Mouse (Mus musculus): Measurements from ENCODE around the gene Mogs. TPM values are rescaled to one million over a fixed set of nuclear protein-coding genes. Genes with fewer than 3 reads are reported as not detected.

Gene Mogs
- total RNA-seq (2014; fragmentation: Nextera tagmentation), result 26.5 and 28.3 TPM in 2 replicates
- total RNA-seq (2017), result 44.6 and 47.7 TPM in 2 replicates
- polyA plus RNA-seq (2012), result 104 and 116 TPM in 2 replicates

- ATAC-seq (ENCODE audit: extremely low read depth, insufficient number of reproducible peaks, low FRiP score, poor library complexity, severe bottlenecking) (peak; percentile 69), DNase-seq (ENCODE audit: low spot score) (peak; percentile 96)
- Histone ChIP-seq H3K4me1 (ENCODE audit: insufficient read depth, low read depth, low read length) (peaks cover 82% of the 10 kb centered on the region), H3K9me3 (replicated peaks) (no peaks in the 10 kb centered on the region), H3K4me3 (ENCODE audit: low read depth, low read length) (peak within 1 kb of the TSS; percentile 94), H3K36me3 (replicated peaks) (peaks cover 75% of the 10 kb centered on the region), H3K27me3 (ENCODE audit: insufficient read depth, low read length) (no peaks in the 10 kb centered on the region)
- TF ChIP-seq CTCF (IDR thresholded peaks at IDR 0.05; ENCODE audit: low read depth, low read length) (no peak), POLR2AphosphoS5 (IDR thresholded peaks at IDR 0.05; ENCODE audit: insufficient replicate concordance, low read depth, low read length) (no peak), GATA2 (IDR thresholded peaks at IDR 0.05; ENCODE audit: borderline replicate concordance, low read depth, low read length) (no peak), GATA1 (IDR thresholded peaks at IDR 0.05; ENCODE audit: borderline replicate concordance, low read length) (no peak), TAL1 (conservative IDR thresholded peaks at IDR 0.05; ENCODE audit: low read depth, low read length) (no peak)
Observed at GRCm38 (mm10) chr6:83115011-83115671, at the start of gene Mogs. Gene Mogs (plus strand): TSS chr6:83115496.

- no peak for TF ChIP-seq GATA1 (IDR thresholded peaks at IDR 0.05; ENCODE audit: borderline replicate concordance, low read length)
- TF ChIP-seq CTCF (IDR thresholded peaks at IDR 0.05; ENCODE audit: low read depth, low read length), result no peak
- TF ChIP-seq GATA2 (IDR thresholded peaks at IDR 0.05; ENCODE audit: borderline replicate concordance, low read depth, low read length), result no peak
- TF ChIP-seq POLR2AphosphoS5 (IDR thresholded peaks at IDR 0.05; ENCODE audit: insufficient replicate concordance, low read depth, low read length), result no peak
- no peak for TF ChIP-seq TAL1 (conservative IDR thresholded peaks at IDR 0.05; ENCODE audit: low read depth, low read length)
- Histone ChIP-seq H3K36me3 (replicated peaks) (peaks cover 38% of the 10 kb centered on the region), H3K4me3 (ENCODE audit: low read depth, low read length) (no peak overlapping the region), H3K9me3 (replicated peaks) (peaks cover 29% of the 10 kb centered on the region), H3K4me1 (ENCODE audit: insufficient read depth, low read depth, low read length) (no peaks in the 10 kb centered on the region), H3K27me3 (ENCODE audit: insufficient read depth, low read length) (peaks cover 22% of the 10 kb centered on the region; the same call in 1 of the 2 replicates)
- ATAC-seq (ENCODE audit: extremely low read depth, insufficient number of reproducible peaks, low FRiP score, poor library complexity, severe bottlenecking) (no peak), DNase-seq (ENCODE audit: low spot score) (no peak)
Observed at GRCm38 (mm10) chr6:83065995-83066394, 49.3 kb upstream of the Mogs start.

GRCm38 (mm10) chr6:83066441-83066840, 48.9 kb upstream of the Mogs start:
- Histone ChIP-seq H3K4me3 (ENCODE audit: low read depth, low read length) (no peak overlapping the region), H3K27me3 (ENCODE audit: insufficient read depth, low read length) (peaks cover 26% of the 10 kb centered on the region; the same call in 1 of the 2 replicates), H3K9me3 (replicated peaks) (peaks cover 33% of the 10 kb centered on the region), H3K4me1 (ENCODE audit: insufficient read depth, low read depth, low read length) (no peaks in the 10 kb centered on the region), H3K36me3 (replicated peaks) (peaks cover 34% of the 10 kb centered on the region)
- ATAC-seq (ENCODE audit: extremely low read depth, insufficient number of reproducible peaks, low FRiP score, poor library complexity, severe bottlenecking) (no peak), DNase-seq (ENCODE audit: low spot score) (no peak)
- TF ChIP-seq POLR2AphosphoS5 (IDR thresholded peaks at IDR 0.05; ENCODE audit: insufficient replicate concordance, low read depth, low read length) (no peak), CTCF (IDR thresholded peaks at IDR 0.05; ENCODE audit: low read depth, low read length) (no peak), GATA1 (IDR thresholded peaks at IDR 0.05; ENCODE audit: borderline replicate concordance, low read length) (no peak), GATA2 (IDR thresholded peaks at IDR 0.05; ENCODE audit: borderline replicate concordance, low read depth, low read length) (no peak), TAL1 (conservative IDR thresholded peaks at IDR 0.05; ENCODE audit: low read depth, low read length) (no peak)

- ATAC-seq (ENCODE audit: extremely low read depth, insufficient number of reproducible peaks, low FRiP score, poor library complexity, severe bottlenecking) (no peak), DNase-seq (ENCODE audit: low spot score) (no peak)
- TF ChIP-seq TAL1 (conservative IDR thresholded peaks at IDR 0.05; ENCODE audit: low read depth, low read length) (no peak), GATA1 (IDR thresholded peaks at IDR 0.05; ENCODE audit: borderline replicate concordance, low read length) (no peak), CTCF (IDR thresholded peaks at IDR 0.05; ENCODE audit: low read depth, low read length) (no peak), POLR2AphosphoS5 (IDR thresholded peaks at IDR 0.05; ENCODE audit: insufficient replicate concordance, low read depth, low read length) (no peak), GATA2 (IDR thresholded peaks at IDR 0.05; ENCODE audit: borderline replicate concordance, low read depth, low read length) (no peak)
- Histone ChIP-seq H3K27me3 (ENCODE audit: insufficient read depth, low read length) (peaks cover 40% of the 10 kb centered on the region), H3K36me3 (replicated peaks) (peaks cover 24% of the 10 kb centered on the region), H3K4me3 (ENCODE audit: low read depth, low read length) (no peak overlapping the region; the same call in 1 of the 2 replicates), H3K9me3 (replicated peaks) (peaks cover 33% of the 10 kb centered on the region), H3K4me1 (ENCODE audit: insufficient read depth, low read depth, low read length) (no peaks in the 10 kb centered on the region)
Observed at GRCm38 (mm10) chr6:83068221-83068620, 47.1 kb upstream of the Mogs start.

- no peak for TF ChIP-seq POLR2AphosphoS5 (IDR thresholded peaks at IDR 0.05; ENCODE audit: insufficient replicate concordance, low read depth, low read length)
- TF ChIP-seq GATA2 (IDR thresholded peaks at IDR 0.05; ENCODE audit: borderline replicate concordance, low read depth, low read length), result no peak
- TF ChIP-seq GATA1 (IDR thresholded peaks at IDR 0.05; ENCODE audit: borderline replicate concordance, low read length), result no peak
- no peak for TF ChIP-seq CTCF (IDR thresholded peaks at IDR 0.05; ENCODE audit: low read depth, low read length)
- no peak for TF ChIP-seq TAL1 (conservative IDR thresholded peaks at IDR 0.05; ENCODE audit: low read depth, low read length)
- H3K4me1 ChIP-seq (ENCODE audit: insufficient read depth, low read depth, low read length), result no peaks in the 10 kb centered on the region
- H3K27me3 ChIP-seq (ENCODE audit: insufficient read depth, low read length), result peaks cover 44% of the 10 kb centered on the region
- H3K4me3 ChIP-seq (ENCODE audit: low read depth, low read length), result peak overlapping the region; percentile 27; the same call in 1 of the 2 replicates
- peaks cover 20% of the 10 kb centered on the region for H3K36me3 ChIP-seq (replicated peaks)
- ATAC-seq (ENCODE audit: extremely low read depth, insufficient number of reproducible peaks, low FRiP score, poor library complexity, severe bottlenecking), result no peak
- peaks cover 33% of the 10 kb centered on the region for H3K9me3 ChIP-seq (replicated peaks)
- DNase-seq (ENCODE audit: low spot score), result no peak
Observed at GRCm38 (mm10) chr6:83068706-83069487, 46.4 kb upstream of the Mogs start.
